Mouse (Mus musculus): ENCODE results near the gene Gpank1. TPM values are rescaled to one million over a fixed set of nuclear protein-coding genes. Genes with fewer than 3 reads are reported as not detected.

Gpank1 gene
- total and polyA plus RNA-seq, 3 experiments, result 40.4 to 44.7 TPM; not detected in 1

- Histone ChIP-seq H3K36me3 (ENCODE audit: control insufficient read depth in 1 of 2, insufficient read depth in 2 of 2, low read length in 2 of 2) (peaks cover 0 to 41% of the 10 kb centered on the region in 2 experiments; a peak in 2 of 4 replicates), H3K9ac (ENCODE audit: control insufficient read depth, low read depth, low read length, poor library complexity, severe bottlenecking) (no peak overlapping the region), H3K27ac (ENCODE audit: control insufficient read depth, low read depth, low read length) (peak overlapping the region; percentile 31), H3K4me3 (ENCODE audit: control insufficient read depth in 1 of 2, insufficient read depth in 1 of 2, low read depth in 2 of 2, low read length in 2 of 2) (no peak overlapping the region), H3K79me2 (ENCODE audit: control insufficient read depth, insufficient read depth, low read length, poor library complexity) (no peaks in the 10 kb centered on the region), H3K9me3 (replicated peaks; ENCODE audit: insufficient read depth, low read length) (no peaks in the 10 kb centered on the region), H3K4me1 (ENCODE audit: control insufficient read depth in 1 of 2, insufficient read depth in 2 of 2, low read length in 2 of 2) (peaks cover 18 to 58% of the 10 kb centered on the region in 2 experiments), H3K27me3 (ENCODE audit: control insufficient read depth in 1 of 2, insufficient read depth in 2 of 2, low read length in 2 of 2) (no peaks in the 10 kb centered on the region)
- DNase-seq (ENCODE audit: low read depth, low spot score), result no peak
- peak; percentile 63 for TF ChIP-seq GATA1 (IDR thresholded peaks at IDR 0.05; ENCODE audit: low read depth, low read length)
- no peak for TF ChIP-seq USF2 (IDR thresholded peaks at IDR 0.05; ENCODE audit: borderline replicate concordance in 1 of 2, insufficient read depth in 1 of 2, low read depth in 1 of 2, low read length in 2 of 2)
- TF ChIP-seq RCOR1 (IDR thresholded peaks at IDR 0.05; ENCODE audit: low read depth, low read length), result 0 out of 2 replicates have a peak, but pooled peaks have one; percentile 9
- 0 out of 2 replicates have a peak, but pooled peaks have one; percentile 50 for TF ChIP-seq ETS1 (IDR thresholded peaks at IDR 0.05; ENCODE audit: low read depth, low read length)
- TF ChIP-seq EP300 (IDR thresholded peaks at IDR 0.05; ENCODE audit: low read depth in 1 of 2, low read length in 2 of 2), result peak; percentile 58 to 61
- TF ChIP-seq SIN3A (IDR thresholded peaks at IDR 0.05; ENCODE audit: low read length), result peak; percentile 56
- no peak for TF ChIP-seq RAD21 (IDR thresholded peaks at IDR 0.05; ENCODE audit: low read depth, low read length)
- TF ChIP-seq ZNF384 (IDR thresholded peaks at IDR 0.05; ENCODE audit: low read depth, low read length), result peak; percentile 92
- peak; percentile 41; the same call in 1 of the 2 replicates for TF ChIP-seq TCF12 (IDR thresholded peaks at IDR 0.05; ENCODE audit: low read depth, low read length)
These were observed 37.2 kb upstream of the Gpank1 start for GRCm38 (mm10) chr17:35083929-35084497.

GRCm38 (mm10) chr17:35085208-35085865 is 35.9 kb upstream of the Gpank1 start, which contains the start of gene Ly6g6f:
Gene Ly6g6f, minus strand, starts transcription at chr17:35085610.
- H3K9ac ChIP-seq (ENCODE audit: control insufficient read depth, low read depth, low read length, poor library complexity, severe bottlenecking), result no peak within 1 kb of the TSS
- H3K27me3 ChIP-seq (ENCODE audit: control insufficient read depth in 1 of 2, insufficient read depth in 2 of 2, low read length in 2 of 2), result no peaks in the 10 kb centered on the region
- H3K36me3 ChIP-seq (ENCODE audit: control insufficient read depth in 1 of 2, insufficient read depth in 2 of 2, low read length in 2 of 2), result peaks cover 0 to 36% of the 10 kb centered on the region in 2 experiments; a peak in 2 of 4 replicates
- DNase-seq (ENCODE audit: low read depth, low spot score), result peak; percentile 32
- peak within 1 kb of the TSS; percentile 17; the same call in 1 of the 2 replicates for H3K27ac ChIP-seq (ENCODE audit: control insufficient read depth, low read depth, low read length)
- H3K4me3 ChIP-seq (ENCODE audit: control insufficient read depth in 1 of 2, insufficient read depth in 1 of 2, low read depth in 2 of 2, low read length in 2 of 2), result no peak within 1 kb of the TSS
- H3K4me1 ChIP-seq (ENCODE audit: control insufficient read depth in 1 of 2, insufficient read depth in 2 of 2, low read length in 2 of 2), result peaks cover 15 to 53% of the 10 kb centered on the region in 2 experiments
- H3K79me2 ChIP-seq (ENCODE audit: control insufficient read depth, insufficient read depth, low read length, poor library complexity), result peaks cover 10% of the 10 kb centered on the region
- H3K9me3 ChIP-seq (replicated peaks; ENCODE audit: insufficient read depth, low read length), result no peaks in the 10 kb centered on the region
- TF ChIP-seq MYB (IDR thresholded peaks at IDR 0.05; ENCODE audit: low read depth, low read length), result no peak
- 0 out of 2 replicates have a peak, but pooled peaks have one; percentile 19 for TF ChIP-seq ETS1 (IDR thresholded peaks at IDR 0.05; ENCODE audit: low read depth, low read length)
- no peak for TF ChIP-seq ZMIZ1 (IDR thresholded peaks at IDR 0.05; ENCODE audit: low read depth, low read length)
- no peak for TF ChIP-seq MEF2A (IDR thresholded peaks at IDR 0.05; ENCODE audit: extremely low read depth, insufficient replicate concordance, low read depth, low read length, poor library complexity, severe bottlenecking)
- no peak; the same call in 1 of the 2 replicates for TF ChIP-seq MXI1 (IDR thresholded peaks at IDR 0.05; ENCODE audit: low read depth, low read length)
- TF ChIP-seq USF1 (IDR thresholded peaks at IDR 0.05; ENCODE audit: low read depth, low read length), result peak; percentile 63
- no peak for TF ChIP-seq CHD1 (IDR thresholded peaks at IDR 0.05; ENCODE audit: low read depth, low read length)
- TF ChIP-seq TBP (IDR thresholded peaks at IDR 0.05; ENCODE audit: low read depth, low read length), result no peak
- no peak for TF ChIP-seq KAT2A (conservative IDR thresholded peaks at IDR 0.05; ENCODE audit: low read depth, low read length)
- no peak for TF ChIP-seq SMC3 (IDR thresholded peaks at IDR 0.05; ENCODE audit: low read depth, low read length)
- no peak for TF ChIP-seq ZNF384 (IDR thresholded peaks at IDR 0.05; ENCODE audit: low read depth, low read length)
- no peak for TF ChIP-seq GABPA (IDR thresholded peaks at IDR 0.05; ENCODE audit: low read depth, low read length)
- TF ChIP-seq NELFE (IDR thresholded peaks at IDR 0.05; ENCODE audit: low read depth, low read length), result no peak
- TF ChIP-seq UBTF (IDR thresholded peaks at IDR 0.05; ENCODE audit: borderline replicate concordance, insufficient read depth, low read depth, low read length), result no peak
- peak; percentile 85 for TF ChIP-seq BHLHE40 (IDR thresholded peaks at IDR 0.05; ENCODE audit: borderline replicate concordance, low read depth, low read length)
- TF ChIP-seq MAX (IDR thresholded peaks at IDR 0.05; ENCODE audit: low read length), result peak; percentile 59; the same call in 1 of the 2 replicates
- TF ChIP-seq MAFK (IDR thresholded peaks at IDR 0.05; ENCODE audit: borderline replicate concordance, low read depth, low read length), result no peak
- peak; percentile 42; the same call in 1 of the 2 replicates for TF ChIP-seq RCOR1 (IDR thresholded peaks at IDR 0.05; ENCODE audit: low read depth, low read length)
- no peak for TF ChIP-seq POLR2AphosphoS2 (IDR thresholded peaks at IDR 0.05; ENCODE audit: low read length)
- 0 out of 2 replicates have a peak, but pooled peaks have one; percentile 20 for TF ChIP-seq SIN3A (IDR thresholded peaks at IDR 0.05; ENCODE audit: low read length)
- TF ChIP-seq TCF12 (IDR thresholded peaks at IDR 0.05; ENCODE audit: low read depth, low read length), result no peak
- no peak for TF ChIP-seq ZKSCAN1 (IDR thresholded peaks at IDR 0.05; ENCODE audit: low read depth, low read length)
- no peak for TF ChIP-seq RAD21 (IDR thresholded peaks at IDR 0.05; ENCODE audit: low read depth, low read length)
- no peak for TF ChIP-seq ELF1 (IDR thresholded peaks at IDR 0.05; ENCODE audit: low read depth, low read length)
- TF ChIP-seq CHD2 (IDR thresholded peaks at IDR 0.05; ENCODE audit: low read length), result no peak
